Mouse (Mus musculus): ENCODE results near the gene Gdap1l1.

Gdap1l1 gene

DNA sequence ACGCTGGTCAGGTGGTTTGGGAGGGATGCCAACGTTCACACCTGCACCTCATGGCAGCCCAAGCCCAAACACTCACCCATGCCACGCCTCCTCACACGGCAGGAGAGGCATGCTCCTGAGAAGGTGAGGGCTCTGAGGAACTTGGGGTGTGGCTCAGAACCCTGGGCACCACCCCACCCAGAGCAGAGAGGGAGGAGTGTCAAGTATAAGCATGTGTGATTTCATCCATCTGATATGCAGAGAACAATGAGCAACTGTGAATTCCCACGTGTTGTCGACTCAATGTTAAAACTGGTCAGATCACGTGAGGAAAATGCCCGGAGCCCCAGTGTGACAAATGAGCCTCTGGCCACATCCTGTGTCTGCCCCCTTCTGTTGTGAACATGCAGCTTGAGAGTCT lies 28.5 kb downstream of the Gdap1l1 start:
- peak; percentile 69 for DNase-seq

- DNase-seq: no peak
These were observed 29.3 kb downstream of the Gdap1l1 start for GRCm38 (mm10) chr2:163467585-163467984.

DNA sequence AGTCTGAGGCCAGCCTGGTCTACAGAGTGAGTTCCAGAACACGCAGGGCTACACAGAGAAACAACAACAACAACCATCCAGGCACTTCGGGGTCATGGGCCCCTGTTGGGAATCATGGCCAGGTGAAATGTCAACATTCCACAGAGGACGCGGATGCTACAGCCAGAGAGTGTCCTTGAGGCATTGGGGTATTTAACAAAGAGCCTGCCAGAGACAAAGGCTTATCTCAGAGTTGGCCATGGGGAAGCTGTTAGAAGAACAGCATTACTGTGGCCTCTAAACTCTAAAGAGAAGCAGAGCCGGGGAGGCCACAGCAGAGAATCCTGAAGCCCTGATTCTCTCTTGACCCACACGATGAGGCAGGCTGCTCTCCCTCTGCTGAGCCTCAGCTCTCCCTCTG lies 30.6 kb downstream of the Gdap1l1 start:
- no peak for DNase-seq

DNA sequence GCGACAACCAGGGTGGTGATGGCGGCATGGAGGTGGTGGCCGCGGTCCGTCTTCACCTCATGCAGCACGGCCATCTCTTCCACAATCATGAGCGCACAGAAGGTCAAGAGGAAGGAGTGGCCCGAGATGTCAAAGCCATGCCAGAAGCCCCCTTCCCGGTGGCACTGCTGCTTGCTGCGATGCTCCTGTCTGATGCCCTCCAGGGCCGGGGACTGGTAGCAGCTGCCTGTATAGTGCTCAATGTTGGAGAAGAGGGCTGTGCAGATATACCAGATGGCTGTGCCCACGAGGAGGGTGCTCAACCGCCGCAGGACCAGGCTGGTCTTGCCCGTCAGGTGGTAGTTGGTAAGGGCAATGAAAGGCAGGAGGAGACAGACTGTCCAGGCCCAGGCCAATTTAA lies 31.4 kb downstream of the Gdap1l1 start:
- DNase-seq: no peak

- DNase-seq: peak; percentile 31
These were observed 32.9 kb downstream of the Gdap1l1 start for GRCm38 (mm10) chr2:163471136-163471535.

DNA sequence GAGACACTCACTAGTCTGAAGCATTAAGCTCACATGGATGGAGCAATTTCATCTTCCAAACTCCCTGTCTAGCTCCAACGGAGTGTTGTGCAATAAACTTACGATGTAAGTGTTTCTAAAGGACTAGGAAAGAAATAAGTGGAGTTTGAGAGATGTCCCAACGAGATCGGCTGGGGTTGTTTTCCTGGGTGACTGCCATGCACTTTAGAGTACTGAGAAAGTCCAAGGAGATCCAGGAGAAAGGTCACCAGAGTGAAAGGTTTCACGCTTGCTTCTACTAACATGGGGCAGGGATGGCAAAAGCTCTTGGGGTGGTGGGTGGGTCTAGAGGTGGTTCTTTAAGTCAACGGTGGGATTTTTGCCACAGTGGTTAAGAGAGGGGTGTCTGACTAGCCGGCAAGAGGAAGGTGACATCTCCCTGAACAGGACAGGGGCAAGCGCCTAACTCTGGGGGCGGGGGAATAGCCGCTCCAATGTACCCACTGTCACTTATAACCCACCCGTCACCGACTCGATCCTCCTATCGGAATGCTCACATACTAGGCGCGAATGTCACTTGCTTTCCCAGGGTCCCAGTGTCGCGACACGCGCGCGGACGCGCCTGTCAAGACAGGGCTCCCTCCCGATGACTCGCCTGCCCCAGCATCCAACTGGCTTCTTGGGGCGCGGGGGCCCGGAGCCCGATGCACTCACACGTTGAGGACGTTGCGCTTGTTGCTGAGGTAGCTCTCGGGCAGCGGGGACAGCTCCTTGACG lies 33.6 kb downstream of the Gdap1l1 start:
- DNase-seq: peak; percentile 83

DNA sequence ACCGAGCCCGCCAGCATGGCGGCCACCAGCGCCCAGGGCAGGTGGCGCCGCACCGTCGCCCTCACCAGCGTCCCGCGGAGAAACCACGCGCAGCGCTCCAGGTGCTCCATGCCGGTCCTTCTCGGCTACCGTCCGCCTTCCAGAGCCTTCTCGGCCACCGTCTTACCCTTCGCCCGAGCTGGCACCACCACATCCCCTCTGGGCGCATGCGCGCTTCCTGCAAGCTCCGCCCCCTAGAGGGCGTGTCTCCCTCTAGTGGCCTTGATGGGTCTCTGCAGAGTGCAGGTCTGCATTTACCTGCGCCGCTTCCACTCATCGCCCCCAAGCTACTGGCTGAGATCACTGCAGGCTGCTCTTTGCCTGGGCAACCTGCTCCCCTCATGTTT lies 34.2 kb downstream of the Gdap1l1 start, which contains the start of gene Fitm2:
Fitm2 (minus strand) TSS at position 164 of the 386 bp plus-strand sequence.
- DNase-seq: peak; percentile 96

- peak; percentile 50 for DNase-seq
These were observed 42.0 kb downstream of the Gdap1l1 start for GRCm38 (mm10) chr2:163480191-163480825.

GRCm38 (mm10) chr2:163481539-163482029 lies 43.3 kb downstream of the Gdap1l1 start:
- peak; percentile 52 for DNase-seq

GRCm38 (mm10) chr2:163487360-163487759 lies 49.1 kb downstream of the Gdap1l1 start:
- DNase-seq: no peak

DNA sequence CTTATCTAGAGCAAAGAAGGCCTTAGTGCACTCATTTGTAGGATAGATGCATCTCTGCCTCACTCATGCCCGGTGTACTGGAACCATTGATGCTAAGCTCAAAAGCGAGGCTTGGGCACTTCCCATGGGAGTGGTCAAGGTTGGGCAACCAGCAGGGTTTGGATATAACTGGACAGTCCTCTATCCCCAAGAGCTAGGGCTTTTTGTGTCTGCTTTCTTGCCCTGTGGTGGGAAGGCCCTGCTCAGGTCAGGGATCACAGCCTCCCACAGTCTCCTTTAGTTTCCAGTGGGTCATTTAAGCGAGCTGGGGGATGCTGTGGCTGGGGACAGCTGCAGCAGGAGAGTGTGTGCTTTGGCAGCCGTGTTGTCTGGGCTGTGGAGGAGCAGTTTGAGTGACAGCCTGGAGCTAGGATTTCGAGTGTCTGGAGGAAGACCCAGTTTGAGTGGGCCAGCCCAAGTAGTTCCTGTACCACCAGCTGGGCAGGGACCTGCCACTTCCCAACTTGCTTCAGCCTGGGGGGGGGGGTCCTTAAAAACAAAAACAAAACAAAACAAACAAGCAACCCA lies 51.5 kb downstream of the Gdap1l1 start:
- no peak for DNase-seq

- DNase-seq: no peak
These were observed 52.4 kb downstream of the Gdap1l1 start for GRCm38 (mm10) chr2:163490656-163491055.

DNA sequence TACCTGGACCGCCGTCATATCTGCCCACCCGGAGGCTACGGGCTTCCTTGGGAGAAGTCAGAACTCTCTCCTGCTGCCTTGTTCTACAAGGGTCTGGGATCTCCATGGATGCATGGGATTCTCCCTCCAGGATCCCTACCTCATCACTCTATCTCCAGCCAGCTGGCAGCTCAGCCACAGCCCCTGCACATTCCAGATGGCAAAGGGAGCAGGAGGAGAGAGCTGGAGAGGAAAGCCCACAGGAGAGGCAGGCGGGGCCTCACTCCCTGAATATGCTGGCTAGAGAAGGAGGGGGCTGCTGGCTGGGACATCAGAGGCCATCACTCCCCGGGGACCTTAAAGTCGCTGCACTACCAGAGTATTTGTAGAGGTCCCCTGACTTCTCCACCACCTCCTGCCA lies 53.1 kb downstream of the Gdap1l1 start:
- DNase-seq: no peak

GRCm38 (mm10) chr2:163492018-163492417 lies 53.7 kb downstream of the Gdap1l1 start, which contains the start of gene R3hdml:
R3hdml (plus strand) TSS chr2:163492318.
- DNase-seq: no peak

DNA sequence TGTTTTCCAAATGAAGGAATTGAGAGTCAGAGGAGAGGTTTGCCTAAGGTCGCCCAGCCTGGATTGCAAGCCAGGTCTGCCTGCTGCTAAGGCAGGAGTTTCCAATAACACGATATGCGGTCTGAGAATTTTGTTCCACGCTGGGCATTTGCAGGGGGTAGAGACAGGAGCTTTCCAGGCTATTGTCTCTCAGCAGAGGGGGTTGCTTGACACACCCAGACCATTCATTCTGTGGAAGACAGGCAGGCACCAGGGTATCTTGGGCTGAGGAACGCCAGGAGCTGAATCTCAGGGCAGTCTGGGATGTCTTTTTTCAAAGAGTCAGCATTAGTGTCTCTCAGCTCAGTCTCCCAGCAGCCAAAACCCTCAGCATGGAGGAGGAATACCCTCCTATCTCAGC lies 54.8 kb downstream of the Gdap1l1 start:
- DNase-seq: no peak

DNA sequence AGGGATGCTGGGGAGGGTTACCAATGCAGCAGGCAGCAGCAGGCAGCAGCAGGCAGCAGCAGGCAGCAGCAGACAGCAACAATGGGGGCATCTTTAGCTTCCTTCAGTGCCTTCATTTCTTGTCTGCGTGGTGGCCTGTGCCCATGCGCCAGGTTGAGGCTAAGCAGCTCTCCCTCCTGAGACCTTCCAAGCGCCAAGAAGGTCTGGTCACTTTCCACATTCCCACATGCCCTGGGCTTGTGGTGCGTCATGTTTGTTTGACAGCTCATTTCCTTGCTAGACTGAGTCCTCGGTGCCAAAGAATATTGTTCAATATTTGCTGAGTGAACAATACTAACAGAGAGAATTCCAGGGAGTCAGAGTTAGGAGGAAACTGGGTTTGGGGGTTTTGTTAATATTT lies 55.7 kb downstream of the Gdap1l1 start:
- peak; percentile 74 for DNase-seq

DNA sequence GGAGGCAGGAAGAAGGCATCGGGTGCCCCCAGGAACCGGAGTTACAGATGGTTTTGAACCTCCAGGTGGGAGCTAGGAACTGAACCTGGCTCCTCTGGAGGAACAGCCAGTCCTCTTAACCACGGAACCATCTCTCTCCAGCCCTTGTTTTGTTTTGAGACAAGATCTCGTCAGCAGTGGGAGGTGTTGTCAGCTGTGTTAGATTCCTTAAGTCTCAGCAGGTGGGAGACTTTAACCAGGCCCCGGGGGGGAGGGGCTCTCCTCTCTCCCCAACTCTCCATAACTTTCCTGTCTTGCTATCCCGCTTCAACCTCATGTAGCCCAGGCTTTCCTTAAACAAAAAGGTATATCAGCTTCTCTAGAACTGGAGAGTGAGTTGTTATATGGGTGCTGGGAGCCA lies 56.2 kb downstream of the Gdap1l1 start:
- no peak for DNase-seq

GRCm38 (mm10) chr2:163502219-163502618 lies 63.9 kb downstream of the Gdap1l1 start:
- no peak for DNase-seq

DNA sequence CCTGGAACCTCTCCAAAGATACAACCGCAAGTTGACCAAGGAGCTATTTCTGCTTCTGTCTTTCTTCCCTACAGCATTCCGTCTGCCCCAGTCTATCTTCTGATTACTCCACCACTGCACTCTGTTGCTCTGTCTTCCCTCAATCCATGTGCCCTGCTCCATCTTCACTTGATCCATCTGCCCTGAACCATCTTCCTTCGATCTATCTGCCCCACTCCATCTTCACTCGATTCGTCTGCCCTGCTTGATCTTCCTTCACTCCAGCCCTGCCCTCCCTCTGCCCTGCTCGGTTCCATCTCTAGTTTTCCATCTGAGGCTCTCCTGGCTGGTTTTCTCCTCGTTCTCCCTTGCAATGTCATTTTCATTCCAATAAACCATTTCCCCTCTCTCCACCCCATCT lies 64.9 kb downstream of the Gdap1l1 start:
- no peak for DNase-seq

Data from lung, postnatal 36 days (tissue).